Mouse (Mus musculus): Measurements from ENCODE around the gene Rnf146.
A peak's percentile ranks its signal among the peaks of the same experiment; 100 is the strongest.

Gene Rnf146

DNA sequence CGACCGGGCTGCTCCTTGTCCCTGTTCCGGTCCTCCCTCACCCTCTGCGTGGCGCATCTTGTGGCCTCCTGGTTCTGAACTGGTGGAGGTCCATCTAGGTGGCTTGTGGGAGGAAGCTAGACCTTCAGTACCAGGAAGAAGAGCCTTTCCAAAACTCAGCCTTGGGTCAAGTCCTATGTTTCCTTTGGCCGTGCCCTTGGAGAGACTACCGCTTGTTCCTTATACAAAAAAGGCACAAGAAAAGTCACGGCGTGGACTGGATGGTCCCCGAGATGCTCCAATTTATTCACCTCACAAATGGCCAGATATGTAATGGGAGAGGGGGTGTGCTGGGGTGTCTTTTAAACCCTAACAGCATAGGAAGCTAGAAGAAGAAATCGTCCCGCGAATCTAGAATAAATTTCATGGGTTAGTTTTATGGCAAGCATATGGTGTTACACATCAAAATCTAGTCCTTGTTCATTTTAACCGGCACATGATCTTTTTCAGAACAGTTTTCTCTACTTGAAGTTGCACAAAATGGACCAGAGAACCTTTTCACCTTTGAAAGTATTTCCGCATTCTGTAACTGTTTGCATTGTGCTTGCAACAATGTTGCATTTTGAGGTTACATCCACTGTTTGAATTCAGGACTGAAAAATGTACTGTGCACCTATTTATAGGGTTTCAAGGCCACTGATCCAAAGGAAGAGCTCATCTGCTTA, at the start of gene Rnf146:
TSS of gene Rnf146 (minus strand) at position 246 of the 704 bp plus-strand sequence.
- no peak for DNase-seq (ENCODE audit: low read depth, low spot score)

DNA sequence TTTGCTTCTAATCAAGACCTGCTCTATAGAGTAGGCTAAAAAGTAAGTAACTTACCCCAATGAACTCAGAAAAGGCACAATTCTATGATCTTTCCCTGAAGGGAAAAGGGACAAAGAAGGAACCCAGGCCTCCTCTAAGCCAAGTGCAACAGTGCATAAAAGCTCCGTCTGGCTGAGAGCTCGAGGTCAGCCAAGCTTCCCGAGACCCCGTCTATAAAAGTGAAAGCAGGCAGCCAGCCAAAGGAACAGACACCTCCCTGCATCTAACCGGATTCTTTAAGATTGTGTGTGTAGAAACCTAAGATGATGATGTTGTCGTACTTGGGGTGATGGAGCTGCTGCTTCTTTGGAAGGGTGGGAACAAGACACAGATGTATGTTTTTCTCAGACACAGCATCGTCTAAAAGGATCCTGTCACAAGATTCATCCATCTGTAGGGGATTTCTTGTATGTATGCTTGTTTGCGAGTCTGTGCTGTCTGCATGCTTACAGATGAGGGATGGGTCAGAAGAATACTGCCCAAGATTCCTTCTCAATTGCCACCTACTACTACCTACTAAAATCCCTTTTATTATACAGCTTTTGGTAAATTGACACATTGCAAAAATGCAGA, 40.5 kb upstream of the Rnf146 start:
- no peak for DNase-seq (ENCODE audit: low read depth, low spot score)

DNA sequence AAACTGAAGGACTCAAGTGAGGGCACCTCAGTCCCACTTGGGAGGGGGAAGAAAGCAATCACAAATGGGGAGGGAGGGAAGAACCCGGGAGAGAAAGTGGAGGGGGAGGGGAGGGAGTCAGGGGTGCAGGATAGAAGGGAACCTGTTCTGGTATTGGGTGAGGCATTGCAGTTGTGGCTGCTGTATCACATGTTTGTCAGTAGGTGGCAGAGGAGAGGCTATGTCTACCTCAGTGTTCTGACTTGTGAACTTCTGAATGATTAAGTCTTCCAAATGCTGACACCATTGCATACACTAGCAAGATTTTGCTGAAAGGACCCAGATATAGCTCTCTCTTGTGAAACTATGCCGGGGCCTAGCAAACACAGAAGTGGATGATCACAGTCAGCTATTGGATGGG, 32.6 kb upstream of the Rnf146 start:
- DNase-seq (ENCODE audit: low read depth, low spot score), result peak; percentile 19

DNA sequence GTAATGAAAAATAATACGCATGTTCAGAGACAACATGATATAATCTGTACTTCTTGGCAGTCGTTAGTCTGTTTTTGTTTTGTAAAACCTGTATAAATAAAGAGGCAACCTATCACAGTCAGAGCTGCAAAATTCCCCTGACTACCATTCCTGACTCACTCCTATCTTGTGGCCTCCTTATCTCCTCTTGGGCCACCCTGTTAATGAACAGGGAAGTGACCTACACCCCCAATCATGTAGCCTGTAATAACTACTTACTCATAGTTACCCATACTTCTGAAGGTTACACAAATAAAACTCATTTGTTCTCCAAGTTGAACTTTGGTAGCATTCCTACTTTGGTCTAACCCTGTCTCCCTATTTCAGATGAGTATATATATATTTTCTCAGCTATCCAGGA, 19.3 kb upstream of the Rnf146 start:
- no peak for DNase-seq (ENCODE audit: low read depth, low spot score)

DNA sequence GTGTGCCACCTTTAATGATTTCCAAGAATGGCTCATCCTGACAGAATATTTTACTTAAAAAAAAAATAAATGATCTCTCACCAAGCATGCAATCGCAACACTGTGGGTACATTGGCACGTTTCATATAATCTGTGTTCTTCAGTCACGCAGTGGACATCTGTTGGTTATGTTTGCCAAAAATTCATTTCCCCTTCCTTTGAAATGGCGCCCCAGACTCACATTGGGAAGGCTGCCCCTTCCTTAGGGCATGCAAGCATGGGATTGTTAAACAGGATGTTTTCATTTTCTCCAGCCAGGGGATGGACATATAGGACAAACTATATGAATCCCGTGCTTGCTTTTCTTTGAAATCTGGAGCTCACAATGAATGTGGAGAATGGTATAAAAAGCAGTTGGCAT, 11.8 kb upstream of the Rnf146 start:
- DNase-seq (ENCODE audit: low read depth, low spot score), result no peak

DNA sequence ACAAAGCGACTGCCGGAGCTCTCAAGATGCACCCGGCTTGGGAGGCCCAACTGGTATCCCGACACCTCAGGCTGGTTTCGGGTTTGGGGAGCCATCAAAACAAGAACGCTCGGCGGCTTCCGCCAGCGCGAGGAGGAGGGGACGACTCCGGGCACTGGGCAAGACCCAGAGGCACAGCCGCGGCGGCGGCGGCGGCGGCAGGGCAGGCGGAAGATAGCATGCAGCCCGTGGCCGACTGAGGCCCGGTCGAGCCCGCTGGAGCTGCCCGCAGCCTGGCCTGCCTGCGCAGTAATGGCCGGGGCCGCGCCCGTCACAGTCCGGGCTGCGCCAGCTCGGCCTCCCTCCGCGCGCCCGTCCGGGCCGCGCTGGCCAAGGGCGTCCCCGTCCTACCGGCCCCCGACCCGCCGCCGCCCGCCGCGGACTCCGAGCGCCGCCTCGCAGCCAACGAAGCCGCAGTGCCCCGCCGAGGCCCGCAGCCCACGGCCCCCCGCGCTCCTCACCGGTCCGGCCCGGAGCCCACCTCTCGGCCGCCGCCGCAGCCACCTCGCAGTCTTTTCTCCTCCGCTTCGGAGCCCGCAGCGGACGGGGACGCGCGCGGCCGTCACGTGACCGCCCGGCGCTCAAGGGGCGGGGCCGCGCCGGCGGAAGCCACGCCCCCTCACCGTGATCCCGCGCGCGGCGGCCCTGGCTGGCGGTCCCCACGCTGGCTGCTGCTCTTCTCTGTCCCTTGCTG, 612 bp downstream of the Rnf146 start:
- DNase-seq (ENCODE audit: low read depth, low spot score), result peak; percentile 87

DNA sequence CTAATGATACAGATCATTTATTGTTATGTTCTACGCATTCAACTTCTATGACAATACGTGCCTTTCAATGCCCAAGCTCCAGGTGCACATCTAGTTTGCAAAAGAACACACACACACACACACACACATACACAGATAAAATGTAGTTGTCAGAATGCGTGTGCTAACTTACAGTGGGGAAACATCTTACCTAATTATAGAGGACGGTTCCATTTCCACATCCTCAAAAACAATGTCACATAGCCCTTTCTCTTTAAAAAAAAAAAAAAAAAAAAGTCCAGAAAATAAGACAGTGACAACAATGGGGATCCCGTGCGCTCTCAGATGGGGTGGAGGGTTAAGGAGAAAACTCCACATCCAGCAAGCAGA, 1.2 kb downstream of the Rnf146 start:
- DNase-seq (ENCODE audit: low read depth, low spot score), result no peak

DNA sequence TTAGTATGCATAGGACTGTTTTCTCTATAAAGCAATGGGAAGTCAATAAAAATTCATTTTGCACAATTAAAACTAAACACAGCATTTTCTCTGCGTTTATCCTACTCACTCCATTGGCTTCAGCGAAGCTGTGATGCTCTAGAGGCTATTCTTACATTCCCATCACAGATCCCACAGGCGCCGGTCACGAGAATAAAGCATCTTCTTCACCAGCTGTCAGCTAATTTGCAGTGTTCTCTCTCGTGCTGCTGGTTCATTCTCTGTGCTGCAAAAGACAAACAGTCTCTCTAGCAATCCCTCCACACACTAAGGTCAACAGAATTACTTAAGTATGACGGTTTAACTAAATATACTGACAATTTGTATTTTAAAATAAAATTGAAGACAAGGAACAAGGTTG, 8.1 kb downstream of the Rnf146 start:
- DNase-seq (ENCODE audit: low read depth, low spot score), result no peak

DNA sequence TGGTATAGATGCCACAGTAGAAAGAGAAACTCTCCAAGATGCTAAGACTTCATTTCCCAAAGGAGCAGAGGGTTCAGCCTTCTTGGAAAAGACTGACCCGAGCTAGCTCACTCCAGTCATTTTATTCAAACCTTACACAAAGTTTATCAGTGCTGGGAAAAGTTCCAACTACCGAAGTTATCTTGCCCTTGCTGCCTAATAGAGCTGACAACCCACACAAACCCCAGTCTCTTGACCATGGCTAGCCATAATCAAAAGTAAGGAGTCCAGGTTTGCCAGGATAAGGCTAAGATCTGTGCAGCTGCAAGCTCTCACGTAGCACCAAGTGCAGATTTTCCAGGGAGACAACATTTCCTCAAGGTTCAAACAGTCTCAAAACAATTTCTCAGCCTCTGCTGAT, 9.7 kb downstream of the Rnf146 start:
- DNase-seq (ENCODE audit: low read depth, low spot score), result no peak

DNA sequence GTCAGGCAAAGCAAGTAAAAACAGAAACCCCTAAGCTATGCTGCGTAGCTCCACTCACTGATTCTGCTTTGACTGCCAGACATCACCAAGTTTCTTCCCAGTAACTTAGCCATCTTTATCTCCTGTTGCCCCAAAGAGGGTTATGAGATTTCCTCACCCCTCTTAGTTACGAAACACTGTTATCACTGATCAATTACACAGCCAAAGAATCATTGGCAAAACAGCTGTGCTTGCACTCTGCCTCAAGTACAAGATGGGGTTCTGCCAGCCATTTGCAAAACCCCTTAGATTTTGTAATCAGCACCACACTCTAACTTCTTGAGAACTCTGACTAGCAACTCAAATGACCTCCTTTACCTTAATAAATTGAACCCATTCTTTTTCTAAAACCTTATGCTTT, 10.8 kb downstream of the Rnf146 start:
- no peak for DNase-seq (ENCODE audit: low read depth, low spot score)

DNA sequence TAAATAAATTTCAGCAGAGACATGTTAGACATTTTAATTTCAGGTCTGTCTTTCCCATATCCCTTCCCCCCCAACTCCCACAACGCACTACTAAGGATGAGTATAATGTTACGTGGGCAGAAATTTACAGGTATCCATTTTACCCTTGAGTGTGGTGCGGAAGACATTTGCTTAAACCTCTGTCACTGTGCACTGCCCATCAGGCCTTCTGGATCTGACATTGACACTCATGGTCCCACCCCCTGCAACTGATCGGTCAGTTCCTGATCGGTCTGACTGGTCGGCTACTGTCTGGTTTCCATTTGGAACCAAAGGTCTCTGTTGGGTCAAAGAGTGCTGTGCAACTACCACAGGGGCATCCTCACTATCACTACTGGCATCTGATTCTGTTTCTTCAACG, 15.6 kb downstream of the Rnf146 start:
- DNase-seq (ENCODE audit: low read depth, low spot score), result no peak

DNA sequence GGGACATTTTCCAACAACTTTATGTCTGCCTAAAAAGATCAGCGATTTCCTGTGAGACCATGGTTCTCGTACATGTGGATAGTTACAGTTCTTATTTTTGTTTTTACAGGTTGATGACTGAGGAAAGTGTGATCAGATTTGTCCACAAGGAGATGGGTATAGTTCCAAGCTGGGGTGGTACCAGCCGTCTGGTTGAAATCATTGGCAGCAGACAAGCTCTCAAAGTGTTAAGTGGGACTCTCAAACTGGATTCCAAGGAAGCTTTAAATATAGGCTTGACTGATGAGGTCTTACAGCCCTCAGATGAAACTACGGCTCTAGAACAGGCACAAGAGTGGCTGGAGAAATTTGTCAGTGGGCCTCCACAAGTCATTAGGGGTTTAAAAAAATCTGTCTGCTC, 18.0 kb downstream of the Rnf146 start:
- DNase-seq (ENCODE audit: low read depth, low spot score), result no peak

DNA sequence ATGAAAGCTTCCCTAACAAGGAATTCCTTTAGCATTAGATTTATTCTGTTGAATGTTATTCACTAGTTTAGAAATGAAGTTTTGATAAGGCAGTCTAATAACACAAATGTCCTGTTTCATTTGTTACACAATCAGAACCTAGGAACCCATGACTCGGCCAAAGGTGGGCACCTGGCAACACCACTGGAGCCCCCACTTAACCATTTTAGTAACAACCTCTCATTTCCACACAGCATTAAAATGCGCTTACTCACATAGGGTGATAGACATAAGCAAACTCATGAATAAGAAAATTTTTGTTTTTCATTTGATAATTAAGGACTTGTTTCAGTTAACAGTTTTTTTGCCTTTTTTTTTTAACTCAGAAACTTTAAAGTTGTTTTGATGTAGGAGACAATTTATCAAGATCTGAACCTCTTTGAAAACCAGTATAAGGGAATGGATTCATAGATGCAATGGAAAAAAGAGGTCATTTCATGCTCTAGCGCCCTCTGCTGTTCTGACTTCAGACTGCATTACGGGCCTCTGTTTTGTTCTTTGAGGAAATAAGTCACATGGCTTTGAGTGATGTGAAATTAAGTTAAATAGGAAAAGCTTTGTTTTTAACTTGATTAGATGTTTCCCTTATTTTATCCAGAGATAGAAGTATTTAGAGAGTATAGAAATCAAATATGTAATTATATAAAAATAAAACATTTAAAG, 23.7 kb downstream of the Rnf146 start:
- peak; percentile 67 for DNase-seq (ENCODE audit: low read depth, low spot score)

DNA sequence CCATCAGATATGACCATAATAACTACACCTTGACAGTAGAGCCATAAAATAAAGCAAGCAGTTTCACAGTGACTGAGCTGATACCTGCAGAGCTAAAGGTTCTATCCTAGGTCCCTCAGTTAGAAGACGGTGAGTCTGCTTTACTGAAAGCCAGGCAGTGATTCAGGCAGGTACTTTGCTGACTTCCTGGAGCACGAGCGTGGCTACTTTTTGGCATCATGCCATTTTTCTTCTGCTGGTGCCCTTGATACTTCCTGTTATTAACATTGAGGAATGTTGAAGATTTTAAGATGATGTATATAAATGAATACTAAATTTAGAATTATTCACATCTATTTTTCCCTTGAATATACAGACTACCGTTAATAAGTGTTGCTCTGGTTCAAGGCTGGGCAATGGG, 28.4 kb downstream of the Rnf146 start:
- no peak for DNase-seq (ENCODE audit: low read depth, low spot score)

DNA sequence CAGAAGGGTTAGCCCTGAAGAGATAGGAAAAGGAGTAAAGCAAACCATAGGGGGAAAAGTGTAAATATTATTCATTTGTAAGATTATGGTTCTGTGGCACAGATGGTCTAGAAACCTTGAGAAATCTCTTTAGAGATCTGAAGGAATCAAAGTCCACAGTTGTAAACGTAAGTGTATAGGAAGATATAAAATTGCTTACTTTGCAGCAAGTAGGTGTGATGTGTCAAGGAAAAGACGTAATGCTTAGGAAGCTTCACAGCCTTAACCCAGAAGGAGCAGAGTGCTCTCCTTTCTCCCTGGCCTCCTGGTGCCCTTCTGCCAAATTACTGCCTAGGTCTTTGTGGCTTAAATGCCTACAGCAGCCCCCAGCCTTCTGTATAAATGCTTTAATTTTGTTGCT, 37.4 kb downstream of the Rnf146 start:
- DNase-seq (ENCODE audit: low read depth, low spot score), result no peak

DNA sequence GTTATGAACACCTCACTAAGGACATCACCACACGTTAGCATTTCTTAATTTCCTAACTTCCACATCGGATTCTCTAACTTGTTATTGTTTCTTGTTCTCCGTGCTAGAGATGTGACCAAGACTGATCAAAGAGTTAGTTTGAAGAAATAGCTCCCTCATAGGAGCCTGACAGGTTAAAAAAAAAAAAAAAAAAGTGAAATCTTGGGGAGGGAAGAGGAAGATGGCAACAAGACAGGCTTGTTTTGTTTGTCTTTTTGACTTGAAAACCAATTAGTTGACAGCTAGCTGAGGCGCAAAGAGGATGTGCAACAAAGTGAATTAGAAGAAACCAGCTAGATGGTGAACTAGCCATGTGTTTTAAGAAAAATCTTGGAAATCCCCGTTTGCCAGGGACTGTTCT, 48.3 kb downstream of the Rnf146 start:
- DNase-seq (ENCODE audit: low read depth, low spot score), result peak; percentile 73

DNA sequence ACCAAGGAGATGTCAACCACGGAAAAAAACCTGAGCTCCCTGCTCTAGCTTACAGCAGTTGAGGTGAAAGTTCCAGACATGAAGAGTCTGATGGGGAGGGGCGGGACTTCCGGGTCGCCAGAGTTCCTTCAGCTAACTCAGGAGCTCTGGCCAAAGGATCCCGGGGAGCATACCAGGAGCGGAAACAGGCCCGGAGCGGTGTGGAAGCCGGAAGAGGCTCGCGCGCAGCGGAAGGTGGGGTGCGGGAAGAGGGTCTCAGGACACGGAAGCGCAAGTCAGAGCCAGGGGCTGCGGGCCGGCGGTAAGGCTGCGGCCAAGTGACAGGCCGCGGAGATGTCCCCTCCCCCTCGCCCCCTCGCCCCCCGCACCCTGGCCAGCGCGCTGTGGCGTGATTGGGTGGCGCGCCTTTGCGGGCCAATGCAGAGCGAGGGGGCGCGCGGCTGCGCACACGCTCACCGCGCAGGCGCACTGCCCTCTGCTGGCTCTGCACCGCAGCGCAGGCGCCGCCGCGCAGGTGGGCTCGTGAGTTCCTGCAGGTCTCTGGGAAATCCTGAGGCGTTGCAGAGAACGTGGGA, 49.1 kb downstream of the Rnf146 start, which contains the start of gene Echdc1:
TSS of gene Echdc1 (plus strand) at position 103 of the 575 bp plus-strand sequence.
- DNase-seq (ENCODE audit: low read depth, low spot score), result peak; percentile 92

DNA sequence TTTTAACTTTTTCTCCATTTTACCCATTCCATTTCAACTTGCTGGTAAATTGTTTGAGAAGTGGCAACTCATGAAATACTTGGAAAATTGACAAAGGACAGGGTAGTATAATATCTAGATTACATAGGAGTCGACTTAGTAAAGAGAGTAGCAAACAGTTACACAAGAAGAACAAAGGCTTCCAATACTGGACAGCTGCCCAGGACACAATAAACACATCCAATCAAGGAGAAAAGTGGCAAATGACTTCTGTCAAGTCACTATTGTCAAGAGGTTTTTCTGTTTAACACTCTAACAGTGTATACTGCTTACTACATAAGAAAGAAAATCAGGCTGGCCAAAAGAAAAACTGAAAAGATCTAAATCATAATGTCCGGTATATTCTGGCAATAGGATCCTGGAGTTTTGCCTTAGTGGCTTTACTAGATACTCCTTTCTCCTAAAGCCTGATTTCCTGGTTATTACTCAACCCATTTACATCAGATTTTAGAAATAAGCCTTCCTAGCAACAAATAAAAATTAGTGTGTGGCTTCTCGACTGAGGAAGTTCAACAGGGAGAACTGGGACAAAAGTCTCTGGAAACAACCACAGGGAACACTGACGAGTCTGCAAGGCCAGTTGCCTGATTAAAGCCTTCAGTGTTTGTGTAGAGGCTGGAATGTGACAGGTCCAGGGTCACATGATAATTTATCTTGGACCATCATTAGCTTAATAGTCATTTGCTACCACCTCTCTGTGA, 50.6 kb downstream of the Rnf146 start:
- DNase-seq (ENCODE audit: low read depth, low spot score), result no peak

DNA sequence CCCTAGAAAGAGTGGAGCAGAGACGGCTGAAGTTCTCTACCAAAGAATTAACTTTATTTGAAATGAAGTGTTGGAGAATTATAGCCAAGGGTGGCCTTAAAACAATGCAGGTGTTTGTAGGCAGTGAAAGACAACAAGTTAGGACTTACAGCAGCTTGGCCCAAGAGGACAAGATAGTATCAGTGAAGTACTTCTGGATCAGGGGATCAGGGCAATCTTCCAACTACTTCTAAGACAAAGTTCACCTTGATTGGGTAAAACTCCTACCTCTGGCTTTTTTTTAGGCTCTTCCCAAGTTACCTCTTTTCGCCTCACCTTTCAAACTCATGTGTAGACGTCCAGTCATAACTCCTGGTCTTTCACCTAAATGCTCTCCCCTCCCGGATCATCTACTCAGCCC, 60.0 kb downstream of the Rnf146 start:
- no peak for DNase-seq (ENCODE audit: low read depth, low spot score)
